Mouse (Mus musculus) embryonic fibroblast, embryonic 13.5 days (primary cell): ENCODE measurements around the gene Mtmr14. TPM values are rescaled to one million over a fixed set of nuclear protein-coding genes. Genes with fewer than 3 reads are reported as not detected.

Source experiments
- H3K27ac ChIP-seq: 2 replicates; pipeline ENCODE4 v1.5.1; 2012; ENCODE audit warnings: low read length, control low read depth, inconsistent platforms; ENCODE audit not compliant: insufficient read depth
- H3K4me1 ChIP-seq: 2 replicates; pipeline ENCODE4 v1.6.1; 2011; ENCODE audit warnings: low read length; ENCODE audit not compliant: control insufficient read depth, insufficient read depth
- H3K4me3 ChIP-seq: 2 replicates; pipeline ENCODE4 v1.5.1; 2011; ENCODE audit warnings: mild to moderate bottlenecking, control low read depth, low read length; ENCODE audit not compliant: insufficient read depth
- CTCF ChIP-seq: IDR thresholded peaks from 2 replicates; pipeline ENCODE4 v1.5.1; 2011; ENCODE audit warnings: mild to moderate bottlenecking, control low read depth, low read length, moderate library complexity, borderline replicate concordance; ENCODE audit not compliant: insufficient read depth
- POLR2A ChIP-seq: IDR thresholded peaks from 2 replicates; pipeline ENCODE4 v1.6.1; 2011; ENCODE audit warnings: low read depth, mild to moderate bottlenecking, control low read depth, low read length, moderate library complexity
- polyA plus RNA-seq: library from polyadenylated mRNA; stranded (reverse); fragments of >200 nt; gene quantifications from 2 replicates; pipeline ENCODE4 v1.2.4, GENCODE M21; 2011; ENCODE audit warnings: low read depth; ENCODE audit not compliant: missing spikeins, insufficient read length

Mtmr14 gene
- polyA plus RNA-seq, 1 experiment: 19.7 TPM

DNA sequence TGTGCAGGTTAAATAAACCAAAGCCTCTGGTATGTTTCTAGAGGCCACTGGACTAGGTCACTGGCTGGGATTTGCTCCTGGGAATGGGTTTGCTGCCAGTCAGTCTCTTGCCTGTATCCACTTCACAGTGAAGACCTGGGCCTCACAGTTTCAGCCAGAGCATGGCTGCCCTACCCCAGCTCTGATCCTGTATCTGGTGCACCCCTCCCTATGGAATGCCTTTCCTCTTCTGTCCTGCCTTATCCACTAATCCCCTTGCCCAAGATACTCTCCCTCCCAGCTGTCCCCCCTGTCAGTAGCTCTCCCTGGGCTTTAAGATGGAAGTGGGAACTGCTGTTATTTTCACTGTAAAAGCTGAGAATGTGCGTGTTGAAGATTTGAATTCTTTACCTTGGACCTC, 30.3 kb downstream of the Mtmr14 start:
- Histone ChIP-seq H3K4me3 (no peak overlapping the region), H3K27ac (no peak overlapping the region), H3K4me1 (no peaks in the 10 kb centered on the region)
- TF ChIP-seq POLR2A (no peak), CTCF (no peak)

DNA sequence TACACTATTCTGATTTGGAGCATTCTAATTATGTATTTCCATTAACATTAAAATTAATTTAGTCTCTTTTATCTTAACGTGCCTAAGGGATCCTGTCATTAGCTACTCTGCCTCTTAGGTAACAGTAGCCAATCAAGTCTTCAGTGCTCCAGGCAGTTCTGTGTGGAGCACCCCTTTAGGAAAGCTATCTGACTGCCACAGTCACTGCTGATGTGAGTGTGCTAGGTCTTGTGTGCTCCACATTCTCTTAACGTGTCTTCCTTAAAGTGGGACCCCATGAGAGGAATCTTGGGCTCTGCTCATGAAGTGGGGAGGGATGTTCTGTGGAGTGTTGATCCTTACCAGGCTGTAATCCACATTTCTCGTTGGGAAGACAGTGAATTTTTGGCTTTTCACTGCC, 34.7 kb downstream of the Mtmr14 start:
- Histone ChIP-seq H3K4me3 (no peak overlapping the region), H3K4me1 (no peaks in the 10 kb centered on the region), H3K27ac (no peak overlapping the region)
- TF ChIP-seq CTCF (no peak), POLR2A (no peak)

DNA sequence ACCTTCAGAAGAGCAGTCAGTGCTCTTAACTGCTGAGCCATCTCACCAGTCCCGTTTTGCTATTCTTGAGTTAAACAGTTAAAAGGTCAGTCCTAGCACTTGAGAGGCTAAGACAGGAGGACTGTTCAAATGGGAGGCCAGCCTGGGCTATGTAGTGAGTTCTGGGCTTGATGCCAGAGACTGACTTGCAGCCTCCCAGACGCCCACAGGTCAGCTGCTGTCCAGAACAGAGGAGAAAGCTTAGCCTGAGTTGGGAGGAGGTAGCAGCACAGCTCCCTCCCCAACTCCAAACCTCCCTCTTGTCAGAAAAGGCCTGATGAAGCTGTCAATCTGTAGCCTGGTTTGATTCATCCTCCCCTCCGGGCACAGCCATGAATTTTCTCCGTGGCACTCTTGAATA, 39.2 kb downstream of the Mtmr14 start:
- Histone ChIP-seq H3K27ac (no peak overlapping the region), H3K4me1 (no peaks in the 10 kb centered on the region), H3K4me3 (no peak overlapping the region)
- no peak for TF ChIP-seq POLR2A

DNA sequence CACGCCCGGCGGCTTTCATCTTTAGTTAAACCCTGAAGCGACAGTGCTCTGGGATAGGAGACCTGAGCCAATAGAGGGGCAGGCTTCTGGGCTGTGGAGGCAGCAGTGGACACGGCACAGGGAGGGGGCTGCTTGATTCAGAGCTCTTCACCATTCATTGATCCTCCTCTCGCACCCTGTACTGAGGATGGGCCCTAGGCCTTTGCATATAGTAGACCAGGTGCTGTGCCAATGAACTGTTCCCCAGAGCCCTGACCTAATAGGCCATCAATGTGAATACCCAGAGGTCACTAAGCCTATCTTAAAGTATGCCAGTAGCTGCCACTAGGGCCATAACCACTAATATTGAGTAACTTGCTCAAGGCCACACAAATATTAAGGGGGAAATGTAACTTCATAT, 44.0 kb downstream of the Mtmr14 start:
- Histone ChIP-seq H3K27ac (no peak overlapping the region), H3K4me1 (no peaks in the 10 kb centered on the region), H3K4me3 (no peak overlapping the region)
- TF ChIP-seq CTCF: no peak
- no peak for TF ChIP-seq POLR2A

DNA sequence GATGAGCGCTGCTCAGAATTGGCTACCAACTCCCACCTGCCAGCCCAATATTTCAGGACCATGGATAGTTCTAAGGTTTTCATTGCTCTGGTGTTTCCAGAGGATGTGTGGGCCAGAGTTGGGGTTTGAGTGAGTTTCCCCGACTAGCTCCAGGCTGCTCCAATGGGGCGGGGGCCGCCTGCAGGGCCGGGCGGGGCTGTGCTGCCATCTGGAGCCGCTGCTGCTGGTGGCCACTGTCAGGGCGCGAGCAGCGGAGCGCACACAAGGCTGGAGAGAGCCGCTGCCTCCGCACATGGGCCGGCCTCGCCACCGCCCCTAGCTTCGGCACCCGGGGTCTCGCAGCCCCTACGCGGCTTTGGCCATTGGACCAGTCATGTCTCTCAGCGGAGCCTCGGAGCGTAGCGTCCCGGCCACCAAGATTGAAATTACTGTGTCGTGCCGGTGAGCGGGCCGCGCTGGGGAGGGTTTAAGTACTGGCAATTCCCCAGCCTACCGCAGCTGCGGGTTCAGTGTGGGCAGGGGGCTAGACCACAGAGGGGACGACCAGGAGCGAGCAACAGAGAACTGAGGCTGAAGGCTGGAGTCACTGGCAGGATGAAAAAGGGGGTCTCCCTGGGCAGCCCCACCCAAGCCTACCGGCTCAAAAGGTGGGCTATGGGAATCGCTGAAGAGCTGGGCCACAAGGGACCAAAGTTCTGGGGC, 44.6 kb downstream of the Mtmr14 start, which contains the start of gene Cpne9:
Cpne9 (plus strand) TSS at position 207 of the 702 bp plus-strand sequence.
- Histone ChIP-seq H3K27ac (no peak within 1 kb of the TSS), H3K4me1 (no peaks in the 10 kb centered on the region), H3K4me3 (no peak within 1 kb of the TSS)
- TF ChIP-seq POLR2A (no peak), CTCF (no peak)

DNA sequence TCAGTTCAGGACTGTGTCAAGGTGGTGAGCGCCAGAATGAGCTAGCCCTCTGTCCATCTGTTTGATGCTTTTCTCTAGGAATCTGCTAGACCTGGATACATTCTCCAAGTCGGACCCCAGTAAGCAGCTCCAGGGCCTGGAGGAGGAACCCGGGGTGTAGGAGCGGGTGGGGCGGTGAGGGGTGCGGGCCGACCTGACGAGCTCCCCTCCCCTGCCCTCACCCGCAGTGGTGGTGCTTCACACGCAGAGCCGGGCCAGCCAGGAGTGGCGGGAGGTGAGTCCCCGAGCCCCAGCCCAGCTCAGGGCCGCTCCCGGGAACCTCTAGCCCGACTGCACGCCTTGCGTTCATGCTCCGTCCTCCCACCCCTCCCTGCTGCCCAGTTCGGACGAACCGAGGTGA, 45.3 kb downstream of the Mtmr14 start:
- no peak overlapping the region for H3K4me3 ChIP-seq
- H3K27ac ChIP-seq: no peak overlapping the region
- H3K4me1 ChIP-seq: no peaks in the 10 kb centered on the region
- TF ChIP-seq POLR2A (no peak), CTCF (no peak)

DNA sequence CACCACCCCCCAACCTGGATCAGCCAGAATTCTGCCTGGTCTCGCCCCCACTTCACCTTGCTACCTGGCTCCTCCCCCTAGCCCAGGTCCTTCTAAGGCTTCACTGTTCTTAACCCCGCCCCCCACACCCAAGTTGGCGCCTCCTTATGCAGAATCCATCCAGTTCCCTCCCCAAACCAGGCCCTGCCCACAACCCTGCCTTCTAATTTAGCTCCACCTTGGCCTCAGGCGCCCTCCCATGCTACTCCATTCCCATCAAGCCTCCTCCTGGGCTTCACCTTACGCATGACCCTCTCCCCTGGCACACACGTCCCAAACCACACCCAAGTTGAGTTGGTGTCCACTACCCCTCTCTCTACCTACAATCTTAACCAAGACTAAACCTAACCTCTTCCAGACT, 45.9 kb downstream of the Mtmr14 start:
- TF ChIP-seq CTCF (no peak), POLR2A (no peak)
- H3K27ac ChIP-seq: no peak overlapping the region
- no peaks in the 10 kb centered on the region for H3K4me1 ChIP-seq
- H3K4me3 ChIP-seq: no peak overlapping the region

DNA sequence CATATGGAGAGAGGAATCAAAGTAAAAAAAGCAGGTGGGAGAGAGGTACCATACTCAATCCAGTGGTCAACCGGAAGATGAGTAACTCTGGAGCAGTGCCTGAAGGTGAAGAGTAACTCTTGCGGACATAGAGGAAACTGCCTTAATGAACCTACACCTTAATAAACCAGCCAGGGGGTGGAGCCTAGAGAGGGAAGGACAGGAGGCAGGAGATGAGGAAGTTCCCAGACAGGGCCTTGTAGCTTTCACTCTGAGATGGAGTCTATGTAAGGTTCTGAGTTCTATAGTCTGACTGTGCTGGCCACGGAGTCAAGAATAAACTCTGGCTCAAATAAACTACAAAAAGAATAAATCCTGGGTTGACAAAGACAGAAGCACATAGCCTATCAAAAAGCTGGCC, 47.3 kb downstream of the Mtmr14 start:
- no peaks in the 10 kb centered on the region for H3K4me1 ChIP-seq
- H3K27ac ChIP-seq: no peak overlapping the region
- TF ChIP-seq POLR2A (no peak), CTCF (no peak)
- no peak overlapping the region for H3K4me3 ChIP-seq

DNA sequence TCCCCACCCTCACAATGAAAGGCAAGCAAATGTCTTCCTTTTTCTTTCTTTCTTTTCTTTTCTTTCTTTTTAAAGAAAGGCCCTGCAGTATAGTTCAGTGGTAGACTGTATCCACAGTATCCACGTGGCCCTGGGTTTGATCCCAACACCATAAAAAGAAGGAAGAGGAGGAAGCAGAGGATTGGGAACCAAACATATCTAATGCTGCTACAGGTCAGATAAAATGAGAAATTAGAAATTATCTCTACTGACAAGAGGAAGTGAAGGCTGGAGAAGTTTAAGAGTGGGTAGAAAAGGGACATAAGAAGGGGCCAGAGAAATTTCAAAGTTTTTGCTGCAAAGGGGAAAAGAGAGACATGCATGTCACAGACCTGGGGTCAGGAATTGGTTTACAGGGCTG, 48.7 kb downstream of the Mtmr14 start:
- Histone ChIP-seq H3K4me3 (no peak overlapping the region), H3K27ac (no peak overlapping the region), H3K4me1 (no peaks in the 10 kb centered on the region)
- TF ChIP-seq CTCF (no peak), POLR2A (no peak)

DNA sequence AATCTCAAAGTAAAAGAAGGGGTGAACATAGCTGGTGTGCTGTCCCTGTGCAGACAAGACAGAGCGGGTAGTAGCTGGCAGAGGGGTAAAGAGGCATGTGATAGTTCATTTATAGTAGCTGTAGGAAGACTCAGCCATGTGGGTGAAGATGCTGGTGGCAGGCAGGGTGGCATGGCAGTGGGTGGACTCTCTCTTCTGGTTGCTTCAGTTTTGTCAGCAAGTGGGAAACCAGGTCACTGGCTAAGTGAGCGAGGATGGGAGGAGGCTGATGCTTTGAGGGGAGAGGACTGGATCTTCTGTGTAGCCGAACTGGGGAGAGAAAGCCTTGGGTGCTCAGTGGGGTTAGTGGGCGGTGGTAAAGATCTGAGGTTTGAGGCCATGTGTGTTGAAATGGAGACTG, 49.6 kb downstream of the Mtmr14 start:
- Histone ChIP-seq H3K4me1 (no peaks in the 10 kb centered on the region), H3K27ac (no peak overlapping the region), H3K4me3 (no peak overlapping the region)
- TF ChIP-seq POLR2A (no peak), CTCF (no peak)

DNA sequence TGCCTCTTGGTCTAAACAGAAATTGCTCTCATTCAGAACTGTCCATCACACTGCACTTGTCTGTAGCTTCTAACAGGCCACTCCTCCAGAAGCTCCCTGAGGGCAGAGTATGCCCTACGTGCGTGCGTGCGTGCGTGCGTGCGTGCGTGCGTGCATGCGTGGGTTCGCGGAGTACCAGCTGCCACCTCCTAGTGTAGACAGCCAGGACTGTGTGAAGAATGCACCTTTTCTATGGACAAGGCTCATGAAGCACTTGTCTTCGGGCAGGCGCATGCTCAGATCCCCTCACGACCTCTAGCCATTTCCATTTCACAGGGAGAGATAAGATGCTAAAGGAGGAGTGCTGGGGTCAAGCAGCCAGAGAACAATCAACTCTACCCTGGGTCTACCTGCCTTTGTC, 51.7 kb downstream of the Mtmr14 start:
- Histone ChIP-seq H3K4me1 (no peaks in the 10 kb centered on the region), H3K4me3 (no peak overlapping the region)
- TF ChIP-seq CTCF (no peak), POLR2A (no peak)

More for the DNA sequence above, 51.7 kb downstream of the Mtmr14 start:
- H3K27ac ChIP-seq: no peak overlapping the region
